Mouse (Mus musculus): ENCODE results near the gene Galm. TPM values are rescaled to one million over a fixed set of nuclear protein-coding genes. Genes with fewer than 3 reads are reported as not detected.
A peak's percentile ranks its signal among the peaks of the same experiment; 100 is the strongest.
"Not testable (repeated sequence)": the region's sequence is repeated elsewhere in the genome, so short reads cannot be mapped to it uniquely, and the experiment has no call there.

Gene Galm
- polyA plus RNA-seq, 1 experiment = 5.2 TPM

- no peak overlapping the region for H3K27ac ChIP-seq (ENCODE audit: control insufficient read depth, insufficient read depth, low read depth, low read length, poor library complexity)
- no peak overlapping the region for H3K4me3 ChIP-seq (replicated peaks; ENCODE audit: control insufficient read depth, low read depth, low read length)
- no peaks in the 10 kb centered on the region; the same call in 1 of the 2 replicates for H3K4me1 ChIP-seq (ENCODE audit: control insufficient read depth, insufficient read depth, low read length)
- TF ChIP-seq CTCF (IDR thresholded peaks at IDR 0.05; ENCODE audit: control insufficient read depth, insufficient read depth, low read length) (no peak), POLR2A (IDR thresholded peaks at IDR 0.05; ENCODE audit: borderline replicate concordance, control insufficient read depth, low read depth, low read length) (no peak)
- WGBS = 87% methylated on average over 2 of the region's 2 CpGs
Observed at GRCm38 (mm10) chr17:80220131-80220530, 92.9 kb downstream of the Galm start.

GRCm38 (mm10) chr17:80221202-80221601 is 93.9 kb downstream of the Galm start:
- TF ChIP-seq CTCF (IDR thresholded peaks at IDR 0.05; ENCODE audit: control insufficient read depth, insufficient read depth, low read length) (no peak), POLR2A (IDR thresholded peaks at IDR 0.05; ENCODE audit: borderline replicate concordance, control insufficient read depth, low read depth, low read length) (no peak)
- Histone ChIP-seq H3K4me1 (ENCODE audit: control insufficient read depth, insufficient read depth, low read length) (no peaks in the 10 kb centered on the region; the same call in 1 of the 2 replicates), H3K4me3 (replicated peaks; ENCODE audit: control insufficient read depth, low read depth, low read length) (no peak overlapping the region), H3K27ac (ENCODE audit: control insufficient read depth, insufficient read depth, low read depth, low read length, poor library complexity) (no peak overlapping the region)
- 62% methylated on average over 9 of the region's 9 CpGs for WGBS

GRCm38 (mm10) chr17:80221890-80222628 is 94.8 kb downstream of the Galm start:
- 52% methylated on average over 3 of the region's 3 CpGs for WGBS
- H3K27ac ChIP-seq (ENCODE audit: control insufficient read depth, insufficient read depth, low read depth, low read length, poor library complexity) = no peak overlapping the region
- TF ChIP-seq CTCF (IDR thresholded peaks at IDR 0.05; ENCODE audit: control insufficient read depth, insufficient read depth, low read length) (peak; percentile 50; the same call in 1 of the 2 replicates), POLR2A (IDR thresholded peaks at IDR 0.05; ENCODE audit: borderline replicate concordance, control insufficient read depth, low read depth, low read length) (no peak)

GRCm38 (mm10) chr17:80223829-80224228 is 96.6 kb downstream of the Galm start:
- WGBS = 6% methylated on average over 9 of the region's 9 CpGs
- Histone ChIP-seq H3K4me3 (replicated peaks; ENCODE audit: control insufficient read depth, low read depth, low read length) (peak overlapping the region; percentile 64), H3K4me1 (ENCODE audit: control insufficient read depth, insufficient read depth, low read length) (no peaks in the 10 kb centered on the region; the same call in 1 of the 2 replicates), H3K27ac (ENCODE audit: control insufficient read depth, insufficient read depth, low read depth, low read length, poor library complexity) (no peak overlapping the region)
- no peak for TF ChIP-seq CTCF (IDR thresholded peaks at IDR 0.05; ENCODE audit: control insufficient read depth, insufficient read depth, low read length)
- no peak for TF ChIP-seq POLR2A (IDR thresholded peaks at IDR 0.05; ENCODE audit: borderline replicate concordance, control insufficient read depth, low read depth, low read length)

More at GRCm38 (mm10) chr17:80221890-80222628, 94.8 kb downstream of the Galm start:
- H3K4me1 ChIP-seq (ENCODE audit: control insufficient read depth, insufficient read depth, low read length) = no peaks in the 10 kb centered on the region; the same call in 1 of the 2 replicates
- H3K4me3 ChIP-seq (replicated peaks; ENCODE audit: control insufficient read depth, low read depth, low read length) = no peak overlapping the region

GRCm38 (mm10) chr17:80224326-80225116 is 97.2 kb downstream of the Galm start, which contains the start of gene Gemin6:
Gemin6 (plus strand) TSS chr17:80224441.
- no peaks in the 10 kb centered on the region; the same call in 1 of the 2 replicates for H3K4me1 ChIP-seq (ENCODE audit: control insufficient read depth, insufficient read depth, low read length)
- WGBS = under 1% methylated on average over 33 of the region's 33 CpGs
- peak within 1 kb of the TSS; percentile 27; the same call in 1 of the 2 replicates for H3K27ac ChIP-seq (ENCODE audit: control insufficient read depth, insufficient read depth, low read depth, low read length, poor library complexity)
- peak within 1 kb of the TSS; percentile 64 for H3K4me3 ChIP-seq (replicated peaks; ENCODE audit: control insufficient read depth, low read depth, low read length)
- TF ChIP-seq CTCF (IDR thresholded peaks at IDR 0.05; ENCODE audit: control insufficient read depth, insufficient read depth, low read length) = no peak
- TF ChIP-seq POLR2A (IDR thresholded peaks at IDR 0.05; ENCODE audit: borderline replicate concordance, control insufficient read depth, low read depth, low read length) = peak; percentile 72; the same call in 1 of the 2 replicates

- WGBS = 45% methylated on average over 5 of the region's 5 CpGs
- H3K4me3 ChIP-seq (replicated peaks; ENCODE audit: control insufficient read depth, low read depth, low read length) = peak overlapping the region; percentile 64
- not testable (repeated sequence) for H3K27ac ChIP-seq (ENCODE audit: control insufficient read depth, insufficient read depth, low read depth, low read length, poor library complexity); H3K4me1 ChIP-seq (ENCODE audit: control insufficient read depth, insufficient read depth, low read length)
Observed at GRCm38 (mm10) chr17:80225142-80225541, 97.9 kb downstream of the Galm start.

GRCm38 (mm10) chr17:80229396-80229795 is 102.1 kb downstream of the Galm start:
- TF ChIP-seq CTCF (IDR thresholded peaks at IDR 0.05; ENCODE audit: control insufficient read depth, insufficient read depth, low read length) (no peak), POLR2A (IDR thresholded peaks at IDR 0.05; ENCODE audit: borderline replicate concordance, control insufficient read depth, low read depth, low read length) (no peak)

GRCm38 (mm10) chr17:80233844-80234243 is 106.6 kb downstream of the Galm start:
- TF ChIP-seq POLR2A (IDR thresholded peaks at IDR 0.05; ENCODE audit: borderline replicate concordance, control insufficient read depth, low read depth, low read length) = no peak
- no peak for TF ChIP-seq CTCF (IDR thresholded peaks at IDR 0.05; ENCODE audit: control insufficient read depth, insufficient read depth, low read length)
- 80% methylated on average over 5 of the region's 5 CpGs for WGBS
- H3K27ac ChIP-seq (ENCODE audit: control insufficient read depth, insufficient read depth, low read depth, low read length, poor library complexity) = no peak overlapping the region
- H3K4me1 ChIP-seq (ENCODE audit: control insufficient read depth, insufficient read depth, low read length) = no peaks in the 10 kb centered on the region; the same call in 1 of the 2 replicates
- no peak overlapping the region for H3K4me3 ChIP-seq (replicated peaks; ENCODE audit: control insufficient read depth, low read depth, low read length)

More at GRCm38 (mm10) chr17:80229396-80229795, 102.1 kb downstream of the Galm start:
- 88% methylated on average over 2 of the region's 2 CpGs for WGBS
- no peaks in the 10 kb centered on the region; the same call in 1 of the 2 replicates for H3K4me1 ChIP-seq (ENCODE audit: control insufficient read depth, insufficient read depth, low read length)
- no peak overlapping the region for H3K27ac ChIP-seq (ENCODE audit: control insufficient read depth, insufficient read depth, low read depth, low read length, poor library complexity)
- no peak overlapping the region for H3K4me3 ChIP-seq (replicated peaks; ENCODE audit: control insufficient read depth, low read depth, low read length)

Data from bone marrow, adult 2 months (tissue).